Mouse (Mus musculus) embryonic facial prominence, embryonic 10.5 days (tissue): ENCODE results near the gene Hs3st6. TPM values are rescaled to one million over a fixed set of nuclear protein-coding genes. Genes with fewer than 3 reads are reported as not detected.

Experiments
- DNase-seq: peaks from one replicate; pipeline ENCODE4 v3.0.0-alpha.2; 2017; ENCODE audit warnings: low spot score
- H3K27ac ChIP-seq: fragments of 300-500 bp; sonication (generic); replicated peaks from 2 replicates; pipeline ENCODE4 v1.5.1; 2016; ENCODE audit warnings: mild to moderate bottlenecking
- H3K27me3 ChIP-seq: fragments of 300-500 bp; sonication (generic); replicated peaks from 2 replicates; pipeline ENCODE4 v1.6.1; 2016; ENCODE audit warnings: low read depth, mild to moderate bottlenecking; ENCODE audit not compliant: poor library complexity, severe bottlenecking
- H3K36me3 ChIP-seq: fragments of 300-500 bp; sonication (generic); replicated peaks from 2 replicates; pipeline ENCODE4 v1.6.1; 2016; ENCODE audit warnings: mild to moderate bottlenecking, moderate library complexity
- H3K4me1 ChIP-seq: fragments of 300-500 bp; sonication (generic); 2 replicates; pipeline ENCODE4 v1.6.1; 2016
- H3K4me3 ChIP-seq: fragments of 300-500 bp; sonication (generic); 2 replicates; pipeline ENCODE4 v1.5.1; 2016; ENCODE audit warnings: mild to moderate bottlenecking, moderate library complexity
- H3K9me3 ChIP-seq: fragments of 300-500 bp; sonication (generic); 2 replicates; pipeline ENCODE4 v1.6.1; 2016; ENCODE audit warnings: mild to moderate bottlenecking
- WGBS: fragments of 180-500 bp; shearing (Covaris S2); methylation state at CpG from one replicate; pipeline ENCODE4 v1.1.7; 2016; 5-methylcytosine and 5-hydroxymethylcytosine counted together
- polyA plus RNA-seq: library from polyadenylated mRNA; unstranded; fragments of >200 nt; fragmentation: Nextera tagmentation; extraction: Ambion mirVana; gene quantifications from 2 replicates; pipeline ENCODE4 v1.2.1, GENCODE M21; 2016

Gene Hs3st6
- polyA plus RNA-seq, 1 experiment from 2014 or later = 2.3 TPM

GRCm38 (mm10) chr17:24746986-24747385 lies 5.8 kb upstream of the Hs3st6 start:
- peaks cover 53% of the 10 kb centered on the region for H3K27me3 ChIP-seq
- 44% methylated on average over 4 of the region's 4 CpGs for WGBS
- DNase-seq = no peak
- no peaks in the 10 kb centered on the region for H3K9me3 ChIP-seq
- peaks cover 2% of the 10 kb centered on the region; the same call in 1 of the 2 replicates for H3K36me3 ChIP-seq
- H3K4me3 ChIP-seq = no peak overlapping the region
- peaks cover 16% of the 10 kb centered on the region for H3K4me1 ChIP-seq
- H3K27ac ChIP-seq = no peak overlapping the region; the same call in 1 of the 2 replicates

- Histone ChIP-seq H3K27me3 (peaks cover 93% of the 10 kb centered on the region), H3K4me1 (peaks cover 35% of the 10 kb centered on the region), H3K36me3 (no peaks in the 10 kb centered on the region), H3K27ac (no peak overlapping the region), H3K4me3 (no peak overlapping the region), H3K9me3 (no peaks in the 10 kb centered on the region)
- no peak for DNase-seq
- WGBS = 18% methylated on average over 4 of the region's 4 CpGs
Observed at GRCm38 (mm10) chr17:24751528-24751927, 1.3 kb upstream of the Hs3st6 start.

GRCm38 (mm10) chr17:24757394-24757793 lies 4.6 kb downstream of the Hs3st6 start:
- Histone ChIP-seq H3K4me3 (no peak overlapping the region), H3K27ac (no peak overlapping the region), H3K27me3 (peaks cover 66% of the 10 kb centered on the region), H3K4me1 (peaks cover 37% of the 10 kb centered on the region), H3K9me3 (no peaks in the 10 kb centered on the region), H3K36me3 (no peaks in the 10 kb centered on the region)
- WGBS = 88% methylated on average over 1 of the region's 1 CpGs
- DNase-seq = no peak

- WGBS = 39% methylated on average over 5 of the region's 5 CpGs
- Histone ChIP-seq H3K27ac (peak overlapping the region; percentile 19; the same call in 1 of the 2 replicates), H3K27me3 (peaks cover 29% of the 10 kb centered on the region), H3K36me3 (no peaks in the 10 kb centered on the region), H3K4me1 (peaks cover 40% of the 10 kb centered on the region), H3K4me3 (no peak overlapping the region), H3K9me3 (no peaks in the 10 kb centered on the region)
- DNase-seq = peak; percentile 53
Observed at GRCm38 (mm10) chr17:24761121-24761520, 8.3 kb downstream of the Hs3st6 start.

GRCm38 (mm10) chr17:24765016-24765905 lies 12.5 kb downstream of the Hs3st6 start:
- no peaks in the 10 kb centered on the region for H3K9me3 ChIP-seq
- peak overlapping the region; percentile 82 for H3K27ac ChIP-seq
- H3K27me3 ChIP-seq = peaks cover 5% of the 10 kb centered on the region; the same call in 1 of the 2 replicates
- 0 out of 2 replicates have a peak overlapping the region, but pooled peaks have one; percentile 12 for H3K4me3 ChIP-seq
- peaks cover 73% of the 10 kb centered on the region for H3K4me1 ChIP-seq
- WGBS = 39% methylated on average over 22 of the region's 22 CpGs
- DNase-seq = peak; percentile 55
- H3K36me3 ChIP-seq = no peaks in the 10 kb centered on the region

GRCm38 (mm10) chr17:24766266-24766875 lies 13.6 kb downstream of the Hs3st6 start:
- no peaks in the 10 kb centered on the region for H3K36me3 ChIP-seq
- peaks cover 5% of the 10 kb centered on the region; the same call in 1 of the 2 replicates for H3K27me3 ChIP-seq
- DNase-seq = peak; percentile 8
- no peaks in the 10 kb centered on the region for H3K9me3 ChIP-seq
- peaks cover 65% of the 10 kb centered on the region for H3K4me1 ChIP-seq
- no peak overlapping the region; the same call in 1 of the 2 replicates for H3K4me3 ChIP-seq
- WGBS = 26% methylated on average over 12 of the region's 12 CpGs
- peak overlapping the region; percentile 82 for H3K27ac ChIP-seq

GRCm38 (mm10) chr17:24769146-24769545 lies 16.4 kb downstream of the Hs3st6 start:
- no peaks in the 10 kb centered on the region for H3K36me3 ChIP-seq
- H3K9me3 ChIP-seq = no peaks in the 10 kb centered on the region
- DNase-seq = no peak
- H3K27me3 ChIP-seq = peaks cover 5% of the 10 kb centered on the region; the same call in 1 of the 2 replicates
- no peak overlapping the region for H3K4me3 ChIP-seq
- no peak overlapping the region for H3K27ac ChIP-seq
- peaks cover 54% of the 10 kb centered on the region for H3K4me1 ChIP-seq
- 31% methylated on average over 3 of the region's 3 CpGs for WGBS

GRCm38 (mm10) chr17:24773241-24773640 lies 20.5 kb downstream of the Hs3st6 start:
- Histone ChIP-seq H3K36me3 (no peaks in the 10 kb centered on the region), H3K9me3 (no peaks in the 10 kb centered on the region), H3K4me3 (no peak overlapping the region), H3K27me3 (peaks cover 5% of the 10 kb centered on the region; the same call in 1 of the 2 replicates), H3K27ac (no peak overlapping the region), H3K4me1 (peaks cover 20% of the 10 kb centered on the region)
- no peak for DNase-seq
- 81% methylated on average over 5 of the region's 5 CpGs for whole genome bisulfite sequencing

GRCm38 (mm10) chr17:24775173-24775572 lies 22.4 kb downstream of the Hs3st6 start:
- Histone ChIP-seq H3K9me3 (no peaks in the 10 kb centered on the region), H3K4me1 (peaks cover 6% of the 10 kb centered on the region; the same call in 1 of the 2 replicates), H3K36me3 (no peaks in the 10 kb centered on the region), H3K4me3 (no peak overlapping the region), H3K27ac (no peak overlapping the region), H3K27me3 (no peaks in the 10 kb centered on the region)
- 88% methylated on average over 8 of the region's 8 CpGs for whole genome bisulfite sequencing
- no peak for DNase-seq

- Histone ChIP-seq H3K27me3 (no peaks in the 10 kb centered on the region), H3K9me3 (no peaks in the 10 kb centered on the region), H3K27ac (no peak overlapping the region), H3K36me3 (no peaks in the 10 kb centered on the region), H3K4me3 (no peak overlapping the region), H3K4me1 (peaks cover 6% of the 10 kb centered on the region; the same call in 1 of the 2 replicates)
- DNase-seq = no peak
- WGBS = 75% methylated on average over 2 of the region's 2 CpGs
Observed at GRCm38 (mm10) chr17:24777073-24777472, 24.3 kb downstream of the Hs3st6 start.

- no peak overlapping the region for H3K4me3 ChIP-seq
- H3K27me3 ChIP-seq = no peaks in the 10 kb centered on the region
- 91% methylated on average over 2 of the region's 2 CpGs for WGBS
- H3K9me3 ChIP-seq = no peaks in the 10 kb centered on the region
- DNase-seq = no peak
- no peaks in the 10 kb centered on the region for H3K36me3 ChIP-seq
- no peak overlapping the region for H3K27ac ChIP-seq
- H3K4me1 ChIP-seq = no peaks in the 10 kb centered on the region
Observed at GRCm38 (mm10) chr17:24780821-24781220, 28.0 kb downstream of the Hs3st6 start.

GRCm38 (mm10) chr17:24792190-24792589 lies 39.4 kb downstream of the Hs3st6 start:
- Histone ChIP-seq H3K27me3 (no peaks in the 10 kb centered on the region; the same call in 1 of the 2 replicates), H3K36me3 (no peaks in the 10 kb centered on the region), H3K9me3 (no peaks in the 10 kb centered on the region), H3K4me1 (no peaks in the 10 kb centered on the region), H3K27ac (no peak overlapping the region), H3K4me3 (no peak overlapping the region)
- 76% methylated on average over 8 of the region's 8 CpGs for WGBS
- no peak for DNase-seq
